Mouse (Mus musculus): ENCODE data around the gene Erc1. TPM values are rescaled to one million over a fixed set of nuclear protein-coding genes. Genes with fewer than 3 reads are reported as not detected.

Erc1 gene
- polyA plus RNA-seq (2012; rRNA removed), result 2.0 and 2.3 TPM in 2 replicates

DNA sequence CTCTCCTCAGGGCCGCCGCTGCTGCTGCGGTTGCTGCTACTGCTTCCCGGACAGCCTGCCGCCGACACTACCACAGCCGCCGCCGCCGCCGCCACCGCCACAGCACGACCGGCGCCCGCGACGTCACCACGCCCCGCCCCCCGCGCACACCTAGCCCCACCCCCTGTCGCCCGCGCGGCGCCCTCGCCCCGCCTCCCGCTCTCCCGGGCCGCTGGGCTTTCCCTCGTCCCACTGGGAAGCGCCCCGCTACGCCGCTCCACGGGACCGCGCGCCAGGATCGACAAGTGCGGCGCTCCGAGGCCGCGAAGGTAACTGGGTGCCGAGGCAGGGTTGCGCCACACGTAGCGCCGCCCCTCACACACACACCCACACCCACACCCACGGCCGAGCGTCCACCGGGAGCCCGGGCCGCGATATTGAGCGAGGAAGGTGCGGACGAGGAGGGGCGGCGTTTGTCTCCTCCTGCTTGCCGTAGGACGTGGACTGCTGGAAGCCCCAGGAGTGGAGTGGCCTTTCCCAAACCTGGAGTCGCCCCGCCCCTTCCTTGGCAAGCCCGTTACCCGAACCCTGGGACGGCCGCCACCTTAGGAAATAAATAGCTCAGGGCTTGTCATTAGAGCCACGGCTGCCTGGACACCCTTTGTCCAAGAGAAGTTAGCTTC lies at the start of gene Erc1:
TSS of gene Erc1 (minus strand) at position 134 of the 662 bp plus-strand sequence.

DNA sequence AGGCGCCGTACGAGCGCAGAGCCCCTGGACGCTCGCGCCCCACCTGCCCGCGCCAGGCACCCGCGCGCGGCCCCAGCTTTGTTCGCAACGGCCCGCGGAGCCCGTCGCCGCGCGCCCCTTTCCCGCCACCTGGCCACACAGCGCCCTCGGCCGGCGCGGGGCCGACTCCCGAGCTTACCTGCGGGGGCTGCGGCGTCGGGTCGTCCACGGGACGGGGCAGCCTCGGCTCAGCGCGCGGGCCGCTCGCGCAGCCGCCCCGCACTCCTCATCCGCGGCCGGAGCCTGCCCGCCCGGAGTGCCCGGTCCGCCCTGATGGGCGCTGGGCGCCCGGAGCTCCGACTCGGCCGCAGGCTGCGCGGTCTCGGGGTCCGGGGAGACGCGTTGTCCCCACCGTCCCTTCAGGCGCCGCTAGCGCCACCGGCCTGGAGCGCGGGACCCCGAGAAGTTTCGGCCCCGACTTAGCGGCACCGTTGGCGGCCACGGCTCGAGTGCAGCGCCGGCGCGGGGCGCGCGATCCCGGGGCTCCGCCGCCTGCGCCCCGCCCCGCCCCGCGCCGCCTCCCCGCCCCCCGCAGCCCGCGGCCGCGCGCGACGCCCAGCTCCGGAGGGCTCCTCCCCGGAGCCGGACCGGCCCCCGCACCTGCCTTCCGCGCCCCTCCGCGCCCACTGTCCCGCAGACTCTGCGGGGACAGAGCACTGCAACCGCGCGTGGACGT lies 304.0 kb downstream of the Erc1 start, which contains the start of gene Wnt5b:
TSS of gene Wnt5b (minus strand) at position 545 of the 715 bp plus-strand sequence.

Other genes starting within 250 kb of the Erc1 start
- 12.6 and 15.0 TPM in 2 replicates for gene Rad52, start 54.5 kb upstream of the Erc1 start, polyA plus RNA-seq (2012; rRNA removed)
- gene Wnk1, start 190.5 kb upstream of the Erc1 start, polyA plus RNA-seq (2012; rRNA removed), result 49.5 and 56.6 TPM in 2 replicates
- 0.05 and 0.06 TPM in 2 replicates for gene Ninj2, start 245.2 kb upstream of the Erc1 start, polyA plus RNA-seq (2012; rRNA removed)